Mouse (Mus musculus): Measurements from ENCODE around the gene Tmem229b.
"Not testable (repeated sequence)": the region's sequence is repeated elsewhere in the genome, so short reads cannot be mapped to it uniquely, and the experiment has no call there.

Gene Tmem229b

DNA sequence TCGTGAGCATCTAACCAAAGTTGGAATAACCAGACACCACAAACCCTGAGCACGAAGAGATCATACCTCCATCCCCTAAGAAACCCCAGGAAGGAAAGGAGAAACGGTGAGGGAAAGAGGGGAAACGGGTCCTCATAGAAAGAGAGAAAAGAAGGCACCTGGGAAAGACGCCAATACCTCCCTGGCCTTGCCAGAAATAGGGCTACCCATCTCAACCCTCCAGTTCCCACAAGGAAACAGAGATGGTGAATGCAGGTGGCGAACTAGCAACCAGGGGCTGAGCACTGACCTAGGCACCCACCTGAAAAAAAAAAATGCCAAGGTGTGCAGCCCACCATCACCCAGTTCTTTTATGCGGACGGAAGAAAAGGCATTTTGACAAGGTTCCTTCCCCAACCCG lies 1.4 kb downstream of the Tmem229b start:
- DNase-seq (ENCODE audit: low spot score), result no peak

DNA sequence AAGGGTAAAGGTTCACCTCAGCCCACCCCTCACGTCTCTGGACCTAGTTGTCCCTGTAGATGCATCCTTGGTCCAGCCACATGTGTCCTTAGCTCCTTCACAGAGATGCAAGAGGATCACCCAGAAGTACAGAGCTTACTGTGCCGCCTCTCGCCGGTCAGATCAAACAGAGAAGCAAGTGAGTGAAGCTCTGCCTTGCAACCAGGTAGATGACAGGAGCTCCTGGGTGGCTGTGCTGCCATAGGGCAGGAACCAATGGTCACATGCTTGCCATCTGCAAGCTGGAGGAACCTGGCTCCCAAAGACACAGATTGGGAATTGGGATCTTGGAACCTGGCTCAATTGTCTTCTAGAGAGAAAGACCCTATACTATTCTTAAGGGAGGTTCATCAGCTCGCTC lies 2.0 kb downstream of the Tmem229b start:
- DNase-seq (ENCODE audit: low spot score), result no peak

DNA sequence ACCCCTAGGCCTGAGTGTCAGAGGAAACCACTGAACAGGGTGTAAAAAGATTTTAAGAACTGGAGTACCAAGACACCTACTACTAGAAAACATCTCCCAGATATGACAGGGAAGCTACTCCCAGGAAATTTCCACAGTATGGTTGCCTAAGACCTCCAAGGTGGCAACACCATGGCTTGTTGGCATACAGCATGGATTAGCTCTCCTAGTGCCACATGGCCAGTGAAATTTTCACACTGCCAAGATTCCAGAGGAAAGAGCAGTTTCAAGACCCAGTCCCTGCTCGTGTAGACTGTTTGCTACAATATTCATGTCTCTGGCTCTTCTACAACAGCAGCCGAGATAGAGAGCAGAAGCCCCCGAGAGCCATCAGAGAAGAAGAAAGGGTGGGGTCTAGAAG lies 4.4 kb downstream of the Tmem229b start:
- no peak for DNase-seq (ENCODE audit: low spot score)

DNA sequence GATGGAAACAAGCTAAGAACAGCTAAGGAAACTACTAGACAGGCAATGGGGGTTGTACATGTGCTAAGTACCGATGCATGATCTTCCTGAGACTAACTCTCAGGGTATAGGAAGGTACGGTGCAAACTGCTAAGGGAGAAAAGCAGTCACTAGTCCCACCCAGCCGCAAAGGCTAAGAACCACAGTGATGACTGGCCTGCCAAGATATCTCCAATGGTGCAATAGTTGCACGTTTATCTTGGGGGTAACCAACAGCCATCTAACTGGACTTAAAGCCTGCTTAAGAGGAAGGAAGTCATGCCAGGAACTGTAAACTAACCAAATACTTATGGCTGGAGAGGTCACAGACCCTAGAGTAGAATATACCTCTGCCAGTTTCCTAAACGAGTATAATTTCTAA lies 5.0 kb downstream of the Tmem229b start:
- DNase-seq (ENCODE audit: low spot score), result no peak

DNA sequence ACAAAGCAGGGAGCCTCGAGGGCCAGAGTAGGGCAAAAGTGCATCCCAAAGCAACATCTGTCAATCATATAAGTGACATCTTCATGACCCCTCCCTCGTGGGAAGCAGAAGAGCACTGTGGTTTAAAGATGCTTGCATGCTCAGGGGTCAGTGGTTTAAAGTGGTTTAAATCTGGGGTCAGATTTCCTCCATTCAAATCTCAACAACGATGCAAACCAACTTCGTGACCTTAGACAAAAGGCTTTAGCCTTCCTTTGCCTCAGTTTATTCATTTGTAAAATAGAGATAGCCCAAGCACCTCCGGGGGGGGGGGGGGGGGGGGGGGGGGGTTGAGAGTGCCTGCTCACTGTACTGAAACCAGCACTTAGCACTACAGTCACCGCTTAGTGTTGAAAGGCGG lies 10.7 kb downstream of the Tmem229b start:
- no peak for DNase-seq (ENCODE audit: low spot score)

DNA sequence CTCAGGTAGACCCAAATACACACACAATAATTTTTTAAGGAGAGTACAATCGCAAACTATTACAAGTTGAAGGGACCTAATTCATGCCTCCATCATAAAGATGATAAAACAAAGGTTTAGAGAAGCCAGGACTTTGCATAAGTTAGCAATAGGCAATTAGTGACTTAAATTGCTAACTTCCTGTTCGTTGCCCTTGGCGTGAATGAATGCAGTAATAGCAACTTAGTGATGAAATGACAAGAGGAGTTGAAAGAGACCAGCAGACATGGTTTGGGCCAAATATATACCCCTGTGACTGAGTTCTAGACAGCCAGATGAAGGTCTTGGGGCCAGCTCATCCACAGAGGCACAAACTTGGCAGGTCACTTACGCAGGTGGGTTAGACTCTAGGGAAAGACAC lies 11.2 kb downstream of the Tmem229b start:
- no peak for DNase-seq (ENCODE audit: low spot score)

DNA sequence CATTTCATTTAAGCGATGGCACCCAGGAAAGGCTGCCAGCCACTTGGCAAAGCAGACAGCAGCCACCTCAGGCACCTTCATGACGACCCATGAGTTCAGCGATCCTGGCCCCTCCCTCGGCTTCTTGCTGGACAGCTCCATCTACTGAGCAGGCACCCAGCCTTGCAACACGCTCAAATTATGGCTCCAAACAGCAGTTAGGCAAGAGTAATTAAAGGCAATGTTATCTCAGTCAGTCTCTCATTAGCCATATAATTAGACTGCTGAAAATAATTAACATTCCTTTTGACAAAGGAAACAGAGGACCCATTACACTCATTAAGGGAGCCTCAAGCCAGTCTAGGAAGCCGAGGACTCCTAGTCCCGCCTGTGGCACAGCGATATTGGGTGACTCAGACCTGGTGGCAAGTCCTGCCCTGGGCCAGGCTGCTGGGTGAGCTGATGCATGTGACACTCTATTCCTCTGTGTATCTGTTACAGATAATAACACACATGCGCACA lies 19.8 kb downstream of the Tmem229b start:
- no peak for DNase-seq (ENCODE audit: low spot score)

DNA sequence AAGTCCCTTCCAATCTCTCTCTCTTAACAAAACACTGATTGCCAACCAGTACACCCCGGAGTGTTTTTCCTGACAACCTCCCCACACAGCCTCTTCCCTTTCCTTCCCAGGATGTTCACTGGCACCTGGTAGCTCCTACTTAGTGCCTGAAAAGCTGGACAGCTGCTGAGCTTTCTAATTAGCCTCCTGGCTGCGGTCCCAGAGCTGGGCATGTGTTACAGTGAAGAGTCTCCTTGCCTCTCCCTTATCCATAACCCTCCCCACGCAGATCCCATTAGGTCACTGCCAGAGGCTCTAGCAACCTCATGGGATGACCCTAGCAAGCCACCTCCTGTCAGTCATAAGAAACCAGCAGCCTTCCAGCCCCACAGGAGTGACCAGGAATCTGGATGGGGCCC lies 23.4 kb downstream of the Tmem229b start:
- DNase-seq (ENCODE audit: low spot score), result no peak

DNA sequence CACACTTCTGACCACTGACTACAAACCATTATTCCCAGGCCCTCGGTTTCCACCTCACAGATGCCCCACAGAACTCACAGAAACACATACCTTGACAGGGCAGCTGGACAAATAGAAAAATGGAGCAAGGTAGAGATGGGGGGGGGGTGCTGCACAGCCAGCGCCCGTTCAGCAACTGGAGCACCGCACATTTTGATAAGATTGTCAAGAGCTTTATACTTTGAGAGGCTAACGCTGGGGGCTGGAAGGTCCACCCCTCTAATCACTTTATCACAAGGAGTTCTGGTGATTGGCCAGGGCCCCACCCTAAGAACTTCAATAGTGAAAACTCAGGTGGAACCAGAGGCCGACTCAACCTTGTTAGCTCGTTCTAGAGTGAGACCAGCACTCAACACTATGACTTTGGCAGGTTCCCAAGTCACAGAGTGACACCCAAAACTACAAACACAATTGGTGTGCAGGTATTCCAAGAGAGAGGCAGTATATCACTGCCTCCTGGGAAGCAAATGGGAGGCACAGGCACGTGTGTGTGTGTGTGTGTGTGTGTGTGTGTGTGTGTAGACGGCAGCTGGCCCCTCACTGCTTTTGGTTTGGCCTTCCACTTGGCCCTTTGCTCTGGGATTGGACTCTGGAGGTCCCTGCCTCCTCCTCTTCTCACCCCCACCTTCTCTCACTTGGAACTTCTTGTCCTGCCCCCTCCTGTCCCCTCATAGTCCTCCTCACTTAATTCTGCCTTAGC lies 24.0 kb downstream of the Tmem229b start:
- no peak for DNase-seq (ENCODE audit: low spot score)

DNA sequence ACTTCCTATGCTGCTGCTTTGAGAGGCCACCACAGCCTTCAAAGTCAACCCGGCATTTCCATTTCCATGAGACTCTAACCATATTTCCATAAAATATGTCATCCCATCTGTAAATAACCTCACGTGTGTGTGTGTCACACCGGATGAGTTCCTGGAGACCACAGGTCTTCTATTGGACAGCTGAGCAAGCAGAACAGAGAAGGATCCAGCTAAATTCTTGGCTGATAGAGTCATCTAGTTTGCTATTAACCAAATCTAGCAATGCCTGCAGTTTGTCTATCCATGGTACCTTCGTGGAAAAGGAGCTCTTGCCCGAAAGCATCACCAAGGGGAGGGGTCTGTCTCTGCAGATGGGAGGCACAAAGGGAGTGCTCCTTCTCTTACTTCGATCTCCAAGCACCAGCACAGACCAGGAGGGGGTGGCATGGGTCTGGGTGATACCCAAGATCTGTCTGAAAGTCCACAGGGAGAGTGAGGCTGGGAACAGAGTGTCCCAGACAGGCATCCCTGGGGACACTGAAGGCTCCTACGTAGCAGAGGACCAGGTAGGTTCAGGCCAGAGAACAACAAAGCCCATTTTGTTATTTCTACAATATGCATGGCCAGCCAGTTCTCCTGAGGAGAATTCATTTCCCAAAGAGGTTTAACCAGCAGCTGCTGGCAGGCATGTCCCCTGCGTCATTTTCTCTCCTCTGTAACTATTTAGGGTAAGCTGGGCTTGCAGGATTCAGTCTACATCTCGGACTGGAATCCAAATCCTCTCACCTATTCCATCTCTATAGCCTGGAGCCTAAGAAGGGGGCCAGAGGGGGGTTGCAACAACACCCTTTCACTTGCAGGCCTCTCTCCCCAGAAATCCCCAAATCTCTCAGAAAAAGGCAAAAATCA lies 25.2 kb downstream of the Tmem229b start:
- DNase-seq (ENCODE audit: low spot score), result no peak

DNA sequence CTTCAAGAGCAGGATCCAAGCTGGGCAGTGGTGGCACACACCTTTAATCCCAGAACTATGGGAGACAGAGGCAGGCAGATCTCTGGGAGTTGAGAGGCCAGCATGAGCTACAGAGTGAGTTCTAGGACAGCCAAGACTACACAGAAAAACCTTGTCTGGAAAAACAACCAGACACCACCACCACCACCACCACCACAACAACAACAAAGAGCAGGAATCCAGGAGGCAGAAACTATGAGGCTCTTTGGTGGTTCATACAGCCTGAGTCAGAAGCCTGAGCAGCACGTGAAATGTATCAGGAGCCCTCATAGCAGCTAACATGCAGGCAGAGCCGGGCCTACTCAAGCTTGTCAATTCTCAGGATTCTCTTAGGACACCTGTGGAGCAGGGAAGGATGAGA lies 26.3 kb downstream of the Tmem229b start:
- DNase-seq (ENCODE audit: low spot score), result no peak

DNA sequence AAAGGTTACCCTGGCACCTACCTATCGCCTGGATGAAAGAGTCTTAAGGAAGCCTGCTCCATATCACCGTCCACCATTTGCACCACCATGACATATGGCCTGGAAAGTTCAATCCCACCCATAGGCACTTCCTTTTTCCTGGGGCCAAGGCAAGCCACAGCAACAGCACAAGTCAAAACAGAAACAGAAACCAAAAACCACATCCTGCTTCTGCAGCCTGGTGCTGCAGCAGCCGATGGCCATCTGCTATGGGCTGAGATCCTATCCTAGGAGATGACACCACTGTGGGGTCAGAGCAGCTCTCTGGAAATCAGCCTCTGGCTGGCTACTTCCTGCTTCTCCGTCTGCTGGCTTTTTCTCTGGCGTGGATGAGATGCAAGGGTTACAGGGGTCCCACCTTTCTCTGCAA lies 26.7 kb downstream of the Tmem229b start:
- DNase-seq (ENCODE audit: low spot score), result no peak

DNA sequence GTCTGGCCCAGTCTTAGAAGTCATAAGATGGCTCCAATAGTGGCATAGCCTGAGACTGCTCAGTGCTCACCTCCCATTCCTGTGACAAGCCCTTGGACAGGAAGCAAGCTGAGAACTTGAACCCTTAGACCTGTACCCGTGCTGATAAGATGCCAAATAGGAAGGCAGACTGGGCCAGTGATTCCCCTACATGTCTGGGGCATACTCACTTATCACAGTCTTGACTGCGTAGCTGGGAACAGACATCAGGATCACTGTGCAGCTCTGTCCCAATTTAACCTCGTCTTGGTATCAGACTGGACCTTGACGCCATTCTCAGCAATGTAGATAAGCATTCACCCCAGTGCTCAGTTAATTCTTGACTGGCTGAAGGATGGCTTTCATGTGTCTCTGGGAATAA lies 29.9 kb downstream of the Tmem229b start:
- no peak for DNase-seq (ENCODE audit: low spot score)

DNA sequence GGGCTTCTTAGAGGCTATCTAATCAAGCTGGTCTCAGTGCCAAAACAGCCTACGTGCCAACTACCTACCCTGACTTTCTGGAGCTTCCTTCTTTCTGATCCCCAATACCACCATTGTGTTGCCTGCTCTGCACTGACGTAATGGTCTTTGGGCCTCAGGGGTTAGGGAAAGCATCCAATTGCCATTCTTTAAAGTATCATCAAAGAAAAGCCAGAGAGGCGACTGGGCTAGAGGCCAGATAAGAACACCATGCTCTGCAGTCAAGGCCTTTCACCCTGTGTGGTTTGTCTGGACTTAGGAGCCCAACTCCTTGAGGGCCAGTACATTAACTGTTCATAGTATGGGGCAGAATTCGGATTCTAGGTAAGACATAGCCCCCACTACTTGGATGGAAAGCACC lies 30.3 kb downstream of the Tmem229b start:
- no peak for DNase-seq (ENCODE audit: low spot score)

DNA sequence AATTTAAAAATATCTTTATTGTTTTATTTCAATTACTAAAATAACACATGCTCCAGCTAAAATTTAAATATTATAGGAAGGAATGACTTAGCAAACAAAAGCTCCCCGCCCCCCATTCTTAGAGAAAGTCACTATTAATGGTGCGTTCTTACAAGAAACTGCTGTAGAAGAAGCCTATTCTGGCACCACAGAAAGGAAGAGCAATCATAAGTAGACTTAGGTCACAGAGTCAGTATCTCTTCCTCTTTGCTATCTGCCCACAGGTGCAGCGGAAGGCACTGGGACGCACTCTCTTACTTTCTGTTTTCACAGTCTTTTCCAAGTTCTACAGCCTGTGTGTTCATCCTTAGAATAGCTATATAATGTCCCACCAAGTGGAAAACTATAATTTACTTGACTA lies 31.6 kb downstream of the Tmem229b start:
- no peak for DNase-seq (ENCODE audit: low spot score)

DNA sequence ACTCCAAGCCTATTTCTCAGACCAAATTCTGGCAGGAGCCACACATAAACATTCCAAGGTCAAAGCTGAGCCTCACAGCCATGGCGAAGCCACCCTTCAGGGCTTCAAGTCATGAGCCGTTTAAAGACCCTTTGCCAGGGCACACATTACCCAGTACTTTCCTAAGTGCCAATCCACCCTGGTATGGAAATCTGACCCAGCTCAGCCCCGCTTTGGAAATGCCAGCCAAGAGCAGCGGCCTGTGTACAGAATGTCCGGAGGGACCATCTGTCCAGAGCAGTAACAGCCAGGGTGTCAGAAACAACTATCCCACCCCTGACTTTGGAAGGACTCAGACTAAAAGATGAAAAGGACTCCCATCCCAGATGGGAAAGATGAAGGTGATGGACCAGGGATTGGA lies 32.7 kb downstream of the Tmem229b start:
- no peak for DNase-seq (ENCODE audit: low spot score)

DNA sequence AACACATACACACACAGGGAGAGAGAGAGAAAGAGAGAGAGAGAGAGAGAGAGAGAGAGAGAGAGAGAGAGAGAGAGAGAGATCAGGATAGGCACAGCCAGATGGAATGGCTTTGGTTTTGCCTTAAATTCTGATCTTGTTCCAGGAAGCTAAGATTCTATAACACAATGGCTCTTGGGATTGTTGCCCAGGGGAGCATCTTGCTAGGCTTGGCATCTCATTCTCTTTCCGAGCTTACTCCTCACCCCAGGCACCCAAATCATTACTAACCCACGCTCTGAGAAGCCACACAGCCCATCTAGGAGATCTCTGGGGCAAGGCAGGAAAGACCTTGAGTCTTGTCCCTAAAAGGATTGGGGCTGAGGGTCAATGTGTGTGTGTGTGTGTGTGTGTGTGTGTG lies 33.6 kb downstream of the Tmem229b start:
- DNase-seq (ENCODE audit: low spot score), result no peak

DNA sequence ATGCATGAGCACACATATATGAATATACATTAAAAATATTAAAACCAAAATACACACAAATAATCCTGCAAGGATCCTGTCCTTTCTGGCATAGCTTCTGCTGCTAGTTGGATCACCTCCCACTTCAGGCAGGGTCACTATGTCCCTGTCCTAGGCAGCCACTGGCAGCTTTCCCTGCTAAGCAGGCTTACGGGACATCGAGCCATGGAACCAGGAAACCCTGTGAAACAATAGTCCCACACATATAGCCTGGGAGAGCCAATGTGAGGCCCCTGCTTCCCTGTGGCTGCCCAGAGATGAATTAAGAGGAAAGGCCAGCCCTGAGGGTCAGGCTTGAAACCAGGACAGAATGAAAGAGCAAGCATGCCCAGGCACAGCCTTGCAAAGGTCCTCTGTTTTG lies 35.8 kb downstream of the Tmem229b start:
- no peak for DNase-seq (ENCODE audit: low spot score)

DNA sequence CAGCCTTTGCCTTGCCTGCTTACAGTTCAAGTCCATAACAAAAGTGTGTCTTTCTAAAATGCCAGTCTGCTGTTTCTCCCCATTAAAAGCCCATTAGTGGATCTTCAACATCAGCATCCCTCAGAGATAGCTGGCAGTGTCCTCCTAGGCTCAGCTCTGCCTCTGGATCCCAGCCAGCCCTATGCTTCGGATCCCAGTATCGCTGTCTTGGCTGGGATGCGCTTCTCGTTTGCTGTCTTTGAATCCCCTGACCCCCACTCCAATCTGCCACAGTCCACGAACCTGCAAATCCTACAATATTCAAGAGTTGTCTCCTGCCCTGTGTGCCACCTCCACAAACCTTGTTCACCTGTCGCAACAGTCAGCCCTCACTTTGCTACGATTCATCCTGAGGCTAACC lies 36.7 kb downstream of the Tmem229b start:
- no peak for DNase-seq (ENCODE audit: low spot score)

DNA sequence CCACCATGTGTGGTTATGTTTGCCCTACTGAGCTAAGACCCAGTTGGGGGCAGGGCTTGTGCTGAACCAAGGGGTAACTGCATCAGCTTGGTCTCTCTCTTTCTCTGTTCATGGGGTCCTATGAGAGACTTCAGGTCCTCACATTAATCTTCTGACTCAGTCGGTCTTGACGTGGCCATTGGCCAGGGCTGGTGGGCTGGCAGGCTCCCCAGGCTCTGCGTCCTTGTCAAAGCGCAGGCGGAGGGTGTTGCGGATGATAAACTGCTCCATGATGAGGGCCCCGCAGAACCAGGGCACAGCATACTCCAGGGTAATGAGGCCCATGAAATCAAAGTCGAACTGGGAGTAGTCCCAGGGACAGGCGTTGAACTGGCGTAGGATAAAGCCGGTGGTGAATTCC lies 42.9 kb downstream of the Tmem229b start:
- not testable (repeated sequence) for DNase-seq (ENCODE audit: low spot score)

DNA sequence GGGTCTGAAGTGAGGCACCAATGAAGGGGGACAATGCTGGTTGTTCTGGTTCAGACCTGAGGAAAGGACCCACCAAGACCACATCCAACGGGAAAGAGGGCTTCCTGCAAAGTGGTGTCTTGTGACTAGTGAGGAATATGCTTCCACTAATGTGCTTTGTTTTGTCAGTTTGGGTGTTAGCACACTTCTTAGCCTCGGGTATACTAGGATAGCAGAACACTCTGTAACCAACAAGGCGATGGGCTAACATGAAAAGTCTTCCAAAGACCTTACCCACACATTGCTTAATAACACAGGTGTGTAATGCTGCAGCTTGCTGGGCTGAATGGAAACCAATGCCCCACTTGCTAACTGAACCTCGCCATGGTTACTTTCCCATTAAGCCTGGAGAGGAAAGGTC lies 51.0 kb downstream of the Tmem229b start:
- DNase-seq (ENCODE audit: low spot score), result no peak

DNA sequence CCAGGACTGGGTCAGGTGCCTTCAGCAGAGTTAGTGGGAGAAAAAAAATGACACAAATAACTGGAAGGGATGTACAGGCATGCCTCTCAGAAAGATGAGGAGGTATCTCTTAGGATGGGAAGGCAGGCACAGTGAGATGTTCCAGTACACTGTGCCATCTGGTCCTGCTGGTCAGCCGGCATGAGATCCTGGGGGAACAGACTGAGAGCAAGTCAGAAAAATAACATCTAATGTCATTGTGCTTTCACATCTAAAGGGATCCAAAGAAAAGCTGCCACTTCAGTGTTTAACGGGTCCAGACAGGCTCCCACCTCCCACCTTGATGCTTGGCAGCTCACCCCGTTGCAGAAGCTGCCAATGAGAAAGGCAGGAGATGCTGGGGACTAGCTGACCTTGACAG lies 54.9 kb downstream of the Tmem229b start:
- DNase-seq (ENCODE audit: low spot score), result no peak

DNA sequence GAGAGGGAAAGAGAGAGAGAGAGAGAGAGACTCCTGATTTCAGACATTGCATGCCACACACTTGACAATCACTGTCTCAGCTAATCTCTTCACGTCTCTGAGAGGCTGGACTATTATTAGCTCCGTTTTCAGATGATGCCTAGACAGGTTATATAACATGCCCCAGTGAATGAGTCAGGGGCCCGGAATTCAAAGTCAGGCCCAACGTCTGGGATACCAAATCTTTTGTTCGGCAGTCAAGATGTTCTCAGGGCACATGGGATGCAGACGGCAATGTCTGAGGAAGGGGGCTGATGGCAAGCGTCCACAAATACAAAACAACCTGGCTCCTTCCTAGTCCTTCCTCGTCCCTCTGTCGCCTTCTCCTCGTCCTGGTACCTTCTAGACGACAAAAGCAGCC lies 55.4 kb downstream of the Tmem229b start:
- no peak for DNase-seq (ENCODE audit: low spot score)

Measured in urinary bladder, postnatal 14 days (tissue).